Mouse (Mus musculus): ENCODE data around the gene Dusp22. TPM values are rescaled to one million over a fixed set of nuclear protein-coding genes. Genes with fewer than 3 reads are reported as not detected.

Dusp22 gene
- 19.8 and 20.3 TPM in 2 replicates for polyA plus RNA-seq (2021; fragmentation: Nextera tagmentation)
- long read RNA-seq, experiment 1, transcript Dusp22-201 (8 exons, 1,161 nt): minor isoform, 6 of 25 reads
- long read RNA-seq, experiment 1, transcript Dusp22-202 (7 exons, 3,015 nt): major isoform, 12 of 25 reads
- long read RNA-seq, experiment 1, partial matches to known transcripts: 3 of 25 reads
- long read RNA-seq, experiment 1, other reads (novel, unspliced or antisense): 3 of 25 reads
- long read RNA-seq, experiment 2, transcript Dusp22-201 (8 exons, 1,161 nt): minor isoform, 8 of 138 reads
- long read RNA-seq, experiment 2, transcript Dusp22-202 (7 exons, 3,015 nt): major isoform, 114 of 138 reads
- long read RNA-seq, experiment 2, partial matches to known transcripts: 7 of 138 reads
- long read RNA-seq, experiment 2, other reads (novel, unspliced or antisense): 9 of 138 reads

GRCm38 (mm10) chr13:30659613-30660505 is at the start of gene Dusp22:
Gene Dusp22, plus strand, starts transcription at chr13:30659999.

GRCm38 (mm10) chr13:30749021-30749556 is 89.3 kb downstream of the Dusp22 start, which contains the start of gene Irf4:
Gene Irf4, plus strand, starts transcription at chr13:30749226.

Other genes with a start within 250 kb of the Dusp22 start
- 436 and 447 TPM in 2 replicates for gene Uqcrfs1, start 114.6 kb upstream of the Dusp22 start, polyA plus RNA-seq (2021; fragmentation: Nextera tagmentation)
- gene Irf4, start 89.2 kb downstream of the Dusp22 start, polyA plus RNA-seq (2021; fragmentation: Nextera tagmentation): 0.05 TPM in 1 of 2 replicates, not detected in the other